Mouse (Mus musculus): ENCODE measurements at regions not wholly inside any gene's neighbourhood (a gene's known extent, or its start where the extent isn't known, plus 50 kb on each side); places are given as distances from the start of the nearest gene placed in this dataset.
"Not testable (repeated sequence)": the region's sequence is repeated elsewhere in the genome, so short reads cannot be mapped to it uniquely, and the experiment has no call there.

- no peak for DNase-seq
These were observed 112.7 kb upstream of the Arid1b start for GRCm38 (mm10) chr17:4881473-4881872.

GRCm38 (mm10) chr17:4884083-4884482 lies 110.0 kb upstream of the Arid1b start:
- DNase-seq, result no peak

DNA sequence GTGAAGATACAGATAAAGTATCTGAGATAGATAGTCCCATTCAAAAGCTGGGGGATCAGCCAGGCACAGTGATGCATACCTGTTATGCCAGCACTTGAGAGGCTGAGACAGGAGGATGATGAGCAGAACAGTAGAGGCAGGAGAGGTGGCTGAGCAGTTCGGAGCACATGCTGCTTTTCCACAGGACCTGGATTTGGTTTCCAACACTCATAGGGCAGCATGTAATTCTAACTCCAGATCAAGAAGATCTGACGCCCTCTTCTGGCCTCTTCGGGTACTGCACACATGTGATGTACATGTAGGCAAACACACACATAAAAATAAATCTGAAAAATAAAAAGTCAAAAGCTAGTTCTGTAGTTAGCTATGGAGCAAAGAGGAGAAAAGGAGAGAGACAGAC lies 109.4 kb upstream of the Arid1b start:
- no peak for DNase-seq

DNA sequence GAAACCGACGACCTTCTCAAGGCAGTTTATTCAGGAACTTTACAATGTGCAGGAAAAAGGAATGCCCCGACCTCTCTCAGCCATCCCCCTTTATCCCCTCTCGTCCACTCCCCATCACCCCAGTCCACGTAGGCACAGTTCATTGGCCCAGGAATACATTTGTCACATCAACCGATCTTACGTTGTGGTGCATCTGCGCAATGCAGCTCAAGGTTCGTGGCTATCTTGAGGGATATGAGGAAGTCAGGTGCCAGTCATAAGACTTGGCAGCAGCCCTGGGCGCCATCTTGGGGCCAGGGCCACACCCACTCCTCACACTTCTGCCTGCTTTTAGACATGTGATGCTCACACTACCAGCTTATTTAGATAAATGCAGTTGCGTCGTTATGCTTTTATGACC lies 106.8 kb upstream of the Arid1b start:
- DNase-seq, result not testable (repeated sequence)

DNA sequence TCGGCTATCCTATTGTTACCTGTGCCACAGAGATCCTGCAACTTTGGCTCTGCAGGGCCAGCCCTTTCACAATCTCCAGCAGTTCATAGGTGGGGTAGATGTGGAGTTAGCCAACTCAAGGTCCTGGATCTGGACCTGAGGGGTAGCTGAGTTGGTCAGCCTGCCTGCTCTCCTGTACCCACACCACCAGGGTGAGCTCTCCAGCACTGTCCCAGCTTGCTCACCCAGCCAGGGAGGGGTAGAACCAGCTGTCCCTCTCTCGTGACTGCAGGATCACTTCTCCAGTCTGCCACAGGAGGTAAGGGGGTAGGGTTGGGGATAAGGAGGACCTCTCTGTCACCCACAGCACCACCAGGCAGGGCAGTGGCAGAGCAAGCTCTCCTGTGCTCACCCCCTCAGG lies 104.6 kb upstream of the Arid1b start:
- DNase-seq, result no peak

- DNase-seq, result no peak
These were observed 104.0 kb upstream of the Arid1b start for GRCm38 (mm10) chr17:4890131-4890530.

DNA sequence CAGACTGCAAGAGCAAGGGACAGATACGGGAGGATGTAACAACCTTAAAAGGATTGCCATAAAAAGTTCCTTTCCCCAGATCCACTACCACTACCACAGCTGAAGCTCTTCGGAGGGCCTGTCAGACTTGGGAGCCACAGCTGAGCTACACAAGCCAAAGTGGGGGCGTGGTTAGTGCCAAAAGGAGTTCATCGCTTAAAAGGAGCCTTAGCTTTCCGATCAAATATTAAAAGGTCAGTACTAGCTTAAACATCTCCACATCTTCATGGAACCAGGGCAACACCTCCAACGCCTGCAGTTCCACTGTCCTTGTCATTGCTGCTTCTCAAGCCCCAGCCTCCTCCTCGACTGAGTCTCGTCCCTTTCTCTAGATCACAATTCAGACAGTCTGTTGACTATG lies 102.6 kb upstream of the Arid1b start:
- DNase-seq, result no peak

GRCm38 (mm10) chr17:4894756-4895330 lies 99.3 kb upstream of the Arid1b start:
- not testable (repeated sequence) for DNase-seq

GRCm38 (mm10) chr17:4903129-4903528 lies 91.0 kb upstream of the Arid1b start:
- DNase-seq, result no peak

- no peak for DNase-seq
These were observed 87.6 kb upstream of the Arid1b start for GRCm38 (mm10) chr17:4906504-4906903.

DNA sequence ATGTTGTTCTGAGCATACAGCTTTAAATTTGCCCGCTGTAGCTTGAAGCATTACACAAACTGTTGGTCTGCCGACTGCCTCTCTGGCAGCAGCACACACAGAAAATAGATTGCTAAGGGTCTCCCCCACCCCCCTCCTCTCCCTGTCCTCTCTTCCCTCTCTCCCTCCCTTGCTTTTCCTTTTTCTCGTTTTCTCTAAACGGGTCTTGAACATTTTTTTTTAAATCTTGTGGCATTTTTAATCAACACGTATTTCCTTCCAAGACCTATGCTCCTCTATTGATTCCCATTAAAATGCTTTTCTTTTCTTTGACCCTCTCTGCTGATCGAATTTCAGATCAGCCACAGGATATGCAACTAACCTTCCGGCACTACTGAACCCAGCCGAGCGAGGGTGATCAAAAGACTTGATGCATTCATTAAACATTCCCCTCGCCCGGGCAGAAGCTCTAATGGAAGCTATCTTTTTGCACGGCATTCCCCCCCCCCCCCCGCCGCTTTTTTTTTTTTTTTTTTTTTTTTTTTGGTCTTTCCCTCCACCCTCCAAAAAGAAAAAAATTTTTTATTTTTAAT lies 86.9 kb upstream of the Arid1b start:
- DNase-seq, result peak; percentile 36

DNA sequence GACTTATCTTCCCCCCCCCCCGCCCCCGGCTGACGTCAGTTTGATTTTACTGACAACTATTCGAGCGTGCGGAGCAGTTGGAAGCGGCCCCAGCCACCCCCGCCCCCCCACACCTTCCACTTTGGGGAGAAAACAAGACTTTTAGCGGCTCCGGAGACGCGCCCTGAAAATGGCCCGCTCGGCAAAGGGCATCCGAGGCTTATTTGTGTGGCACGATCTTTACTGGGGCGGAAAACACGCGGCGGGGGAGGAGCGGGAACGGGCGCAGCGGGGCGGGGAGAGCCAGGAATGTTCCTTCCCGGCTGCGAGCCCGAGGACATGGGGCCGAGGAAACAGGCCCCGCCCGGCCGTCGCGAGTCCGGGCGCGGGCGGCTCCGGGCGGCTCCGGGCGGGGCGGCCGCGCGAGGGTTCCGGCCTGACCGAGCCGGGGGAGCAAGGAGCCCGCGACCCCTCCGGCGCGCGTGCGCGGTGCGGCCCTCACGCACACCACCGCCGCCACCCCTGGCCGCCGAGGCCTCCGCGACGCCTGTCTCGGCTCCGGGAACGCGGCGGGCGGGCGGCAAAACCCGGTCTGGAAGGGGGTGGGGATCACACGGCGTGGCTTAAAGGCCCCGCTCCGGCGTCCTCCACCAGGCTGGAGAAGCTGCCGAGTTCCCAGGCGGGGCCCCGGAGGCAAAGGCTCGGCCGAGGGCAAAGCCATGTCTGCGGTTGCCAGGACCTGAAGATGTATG lies 86.1 kb upstream of the Arid1b start:
- peak; percentile 94 for DNase-seq

DNA sequence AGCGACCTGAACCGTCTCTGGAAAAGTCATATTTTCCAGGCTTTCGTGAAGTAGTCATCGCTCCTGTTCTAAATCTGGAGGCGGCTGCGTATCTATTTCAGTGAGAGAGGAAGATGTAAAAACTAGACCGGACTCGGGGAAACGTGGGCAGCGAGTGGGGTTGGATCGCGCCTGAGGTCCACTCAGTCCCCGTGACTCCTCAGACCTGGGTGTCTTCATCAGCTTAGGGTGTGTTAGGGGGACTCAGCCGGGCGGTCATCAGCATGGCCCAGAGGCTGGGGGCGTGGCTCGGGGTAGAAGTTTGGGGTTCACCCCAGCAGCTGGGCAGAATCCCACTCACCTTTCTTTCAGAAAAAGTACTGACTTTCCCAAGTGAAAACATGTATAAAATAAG lies 85.6 kb upstream of the Arid1b start:
- DNase-seq, result no peak

GRCm38 (mm10) chr17:4910182-4910581 lies 84.0 kb upstream of the Arid1b start:
- no peak for DNase-seq

DNA sequence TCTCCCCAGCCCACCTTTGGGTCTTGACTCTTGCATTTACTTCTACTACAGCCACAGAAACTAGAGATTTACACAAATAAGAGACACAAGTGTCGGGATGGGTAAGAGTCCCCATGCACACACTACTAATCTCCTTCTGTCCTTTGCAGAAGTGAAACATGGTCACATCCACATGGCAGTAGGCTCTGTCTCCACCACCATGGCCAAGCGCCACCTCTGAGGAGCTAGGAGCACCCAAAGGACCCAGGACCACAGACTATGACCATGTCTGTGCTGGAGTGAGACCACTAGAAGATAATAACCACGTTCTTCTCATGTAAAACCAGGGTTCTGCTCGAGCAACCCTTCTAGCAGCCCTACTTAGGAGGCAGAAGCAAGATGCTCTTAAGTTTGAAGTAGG lies 81.1 kb upstream of the Arid1b start:
- no peak for DNase-seq

DNA sequence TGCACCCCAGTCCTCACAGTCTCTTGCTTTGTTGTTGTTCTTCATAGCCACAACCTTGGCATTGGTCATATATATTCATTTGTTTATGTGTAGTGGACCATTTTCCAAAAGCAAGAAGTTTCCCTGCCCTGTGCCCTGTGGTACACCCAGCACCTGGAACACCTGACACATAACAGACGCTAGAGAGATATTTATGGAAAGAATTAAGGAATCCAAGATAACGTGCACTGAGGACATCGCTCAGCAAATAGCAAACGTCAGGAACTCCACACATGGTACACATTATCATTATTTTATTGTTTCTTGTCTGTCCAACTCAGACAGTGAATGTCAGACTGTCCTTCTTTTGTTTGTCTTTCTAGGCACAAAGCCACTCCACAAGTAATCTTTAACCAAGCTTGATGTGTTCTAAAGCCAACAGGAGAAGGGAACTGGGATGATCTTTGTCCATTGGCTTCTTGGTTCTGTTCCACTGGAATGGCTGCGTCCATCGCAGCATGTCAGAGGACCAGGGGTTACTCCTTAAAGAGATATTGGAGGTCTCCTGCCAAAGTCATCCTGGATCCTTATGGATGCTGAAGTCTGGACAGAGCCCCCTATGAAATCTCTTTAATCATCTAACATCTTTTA lies 74.2 kb upstream of the Arid1b start:
- DNase-seq, result no peak

DNA sequence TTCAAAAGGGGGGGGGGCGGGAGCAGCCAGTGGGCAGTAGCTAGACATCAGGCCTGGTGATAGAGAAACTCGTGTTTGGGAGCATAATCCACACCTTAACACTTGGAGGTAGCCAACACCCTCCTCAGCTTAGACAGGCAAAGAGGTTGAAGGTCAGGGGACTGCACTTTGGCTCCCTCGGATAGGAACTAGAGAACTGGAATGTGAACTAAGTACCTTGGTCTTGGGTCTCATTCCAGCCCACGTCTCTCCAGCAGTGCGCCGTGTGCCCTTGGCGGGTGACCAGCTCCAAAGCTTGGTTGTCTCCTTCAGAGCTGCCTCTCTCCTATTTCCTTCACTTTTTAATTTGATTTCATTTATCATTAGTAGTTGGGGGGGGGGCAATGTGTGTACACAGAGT lies 73.0 kb upstream of the Arid1b start:
- no peak for DNase-seq

DNA sequence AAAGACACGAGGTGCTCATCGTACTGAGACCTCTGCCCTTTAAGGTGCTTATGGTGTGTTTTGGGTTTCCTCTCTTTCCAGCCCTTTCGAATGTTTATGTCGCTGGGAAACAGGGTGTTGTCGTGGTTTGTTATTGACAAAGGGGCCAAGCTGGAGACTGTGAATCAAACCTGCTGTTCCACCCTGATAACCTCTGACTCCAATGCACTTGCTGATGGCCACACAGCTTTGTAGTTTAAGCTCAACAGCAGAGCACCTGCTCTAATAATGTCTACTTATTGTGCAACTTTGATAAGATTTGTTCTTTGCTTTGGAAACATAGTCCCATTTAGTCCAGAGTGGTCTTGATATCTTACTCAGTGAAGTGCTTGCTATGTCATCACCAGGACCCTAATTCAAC lies 65.5 kb upstream of the Arid1b start:
- no peak for DNase-seq

- no peak for DNase-seq
These were observed 58.9 kb upstream of the Arid1b start for GRCm38 (mm10) chr17:4935268-4935667.

DNA sequence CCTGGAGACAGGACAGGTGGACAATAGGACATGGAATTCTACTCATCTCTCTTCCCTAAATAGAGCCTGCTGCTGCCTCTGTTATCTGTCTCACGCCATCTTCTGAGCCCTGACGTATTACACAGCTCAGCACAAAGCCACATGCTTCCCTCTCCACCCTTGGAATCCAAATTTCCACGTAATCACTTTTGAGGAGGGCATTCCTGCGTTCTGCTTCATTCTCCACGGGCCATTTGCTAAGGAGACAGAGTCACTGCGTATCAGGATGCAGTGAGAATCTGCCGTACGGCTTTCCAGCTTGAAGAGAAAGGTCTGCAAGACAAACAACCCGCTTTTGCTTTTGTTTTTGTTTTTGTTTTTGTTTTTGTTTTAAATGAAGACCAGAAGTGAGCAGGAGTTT lies 53.5 kb upstream of the Arid1b start:
- no peak for DNase-seq

- no peak for DNase-seq
These were observed 52.8 kb upstream of the Arid1b start for GRCm38 (mm10) chr17:4941286-4941800.

DNA sequence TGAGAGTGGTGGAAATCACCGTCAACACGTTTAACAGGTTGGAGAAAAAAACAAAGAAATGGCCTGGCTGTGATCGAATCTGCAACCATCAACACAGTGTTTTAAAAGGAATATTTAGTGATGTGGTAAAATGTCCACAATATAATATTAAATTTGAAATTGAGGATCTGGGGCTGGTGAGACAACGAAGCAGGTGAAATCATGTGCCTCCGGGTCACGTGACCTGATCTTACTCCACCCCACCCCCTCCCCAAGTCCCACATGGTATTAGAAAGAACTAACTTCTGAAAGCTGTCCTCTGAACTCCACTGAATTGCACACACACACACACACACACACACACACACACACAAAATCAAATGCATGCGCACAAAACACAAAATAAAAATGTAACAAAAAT lies 51.3 kb upstream of the Arid1b start:
- DNase-seq, result no peak
